Mouse (Mus musculus): Measurements from ENCODE around the gene Mdk. TPM values are rescaled to one million over a fixed set of nuclear protein-coding genes. Genes with fewer than 3 reads are reported as not detected.

Gene Mdk
- polyA plus RNA-seq, 1 experiment, result 198 TPM

DNA sequence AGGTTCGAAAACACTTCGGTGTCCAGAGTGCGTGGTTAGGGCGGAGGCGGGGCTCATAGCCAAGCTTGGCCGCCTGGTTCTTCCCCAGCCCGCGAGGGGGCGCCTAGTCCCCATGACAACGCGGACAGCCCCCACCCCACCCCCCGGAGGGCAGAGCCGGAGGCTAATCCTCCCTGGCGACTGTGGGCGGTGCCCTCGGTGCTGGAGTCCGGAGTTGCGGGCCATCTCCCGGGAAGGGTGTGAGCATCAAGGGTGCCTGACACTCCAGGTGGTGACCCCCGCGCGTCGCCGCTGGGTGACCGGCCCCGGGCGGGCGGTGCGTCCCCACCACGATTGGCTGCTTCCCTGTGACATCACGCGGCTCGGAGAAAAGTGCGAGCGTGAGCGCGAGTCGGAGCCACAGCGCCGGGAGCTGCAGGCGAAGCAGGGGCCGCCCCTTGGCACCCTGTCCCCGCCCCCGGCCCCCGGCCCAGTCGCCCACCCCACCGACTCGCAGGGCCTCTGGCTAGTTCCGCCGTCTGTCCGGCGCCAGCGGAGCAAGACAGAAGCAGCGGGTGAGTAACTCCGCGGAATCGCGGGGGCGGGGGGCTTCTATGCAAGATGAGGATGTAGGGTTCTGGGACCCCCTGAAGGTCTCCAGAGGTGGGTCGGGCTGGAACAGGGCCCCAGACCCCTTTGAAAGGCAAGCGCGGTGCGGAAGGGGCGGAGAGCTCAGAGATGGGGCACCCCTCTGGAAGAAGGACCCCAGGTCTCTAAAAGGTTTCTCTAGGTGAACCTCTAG, 10.1 kb downstream of the Mdk start:
- TF ChIP-seq POLR2A (IDR thresholded peaks at IDR 0.05; ENCODE audit: borderline replicate concordance, extremely low read depth, insufficient read depth, insufficient read length, poor library complexity, severe bottlenecking), result no peak
- TF ChIP-seq CTCF (IDR thresholded peaks at IDR 0.05; ENCODE audit: borderline replicate concordance, extremely low read depth, insufficient read depth, insufficient read length), result peak; percentile 64
- DNase-seq (ENCODE audit: low read depth), result peak; percentile 84

- peak; percentile 25 for DNase-seq (ENCODE audit: low read depth)
These were observed 10.8 kb downstream of the Mdk start for GRCm38 (mm10) chr2:91921181-91921789.

GRCm38 (mm10) chr2:91920130-91920529, 12.0 kb downstream of the Mdk start:
- TF ChIP-seq POLR2A (IDR thresholded peaks at IDR 0.05; ENCODE audit: borderline replicate concordance, extremely low read depth, insufficient read depth, insufficient read length, poor library complexity, severe bottlenecking), result no peak
- no peak for TF ChIP-seq CTCF (IDR thresholded peaks at IDR 0.05; ENCODE audit: borderline replicate concordance, extremely low read depth, insufficient read depth, insufficient read length)

More at GRCm38 (mm10) chr2:91921181-91921789, 10.8 kb downstream of the Mdk start:
- TF ChIP-seq CTCF (IDR thresholded peaks at IDR 0.05; ENCODE audit: borderline replicate concordance, extremely low read depth, insufficient read depth, insufficient read length) (no peak), POLR2A (IDR thresholded peaks at IDR 0.05; ENCODE audit: borderline replicate concordance, extremely low read depth, insufficient read depth, insufficient read length, poor library complexity, severe bottlenecking) (no peak)

GRCm38 (mm10) chr2:91917096-91917495, 15.0 kb downstream of the Mdk start:
- no peak for DNase-seq (ENCODE audit: low read depth)
- TF ChIP-seq POLR2A (IDR thresholded peaks at IDR 0.05; ENCODE audit: borderline replicate concordance, extremely low read depth, insufficient read depth, insufficient read length, poor library complexity, severe bottlenecking) (no peak), CTCF (IDR thresholded peaks at IDR 0.05; ENCODE audit: borderline replicate concordance, extremely low read depth, insufficient read depth, insufficient read length) (no peak)

More at GRCm38 (mm10) chr2:91920130-91920529, 12.0 kb downstream of the Mdk start:
- no peak for DNase-seq (ENCODE audit: low read depth)

GRCm38 (mm10) chr2:91916346-91916977, 15.6 kb downstream of the Mdk start:
- no peak for DNase-seq (ENCODE audit: low read depth)
- TF ChIP-seq POLR2A (IDR thresholded peaks at IDR 0.05; ENCODE audit: borderline replicate concordance, extremely low read depth, insufficient read depth, insufficient read length, poor library complexity, severe bottlenecking) (no peak), CTCF (IDR thresholded peaks at IDR 0.05; ENCODE audit: borderline replicate concordance, extremely low read depth, insufficient read depth, insufficient read length) (no peak)

DNA sequence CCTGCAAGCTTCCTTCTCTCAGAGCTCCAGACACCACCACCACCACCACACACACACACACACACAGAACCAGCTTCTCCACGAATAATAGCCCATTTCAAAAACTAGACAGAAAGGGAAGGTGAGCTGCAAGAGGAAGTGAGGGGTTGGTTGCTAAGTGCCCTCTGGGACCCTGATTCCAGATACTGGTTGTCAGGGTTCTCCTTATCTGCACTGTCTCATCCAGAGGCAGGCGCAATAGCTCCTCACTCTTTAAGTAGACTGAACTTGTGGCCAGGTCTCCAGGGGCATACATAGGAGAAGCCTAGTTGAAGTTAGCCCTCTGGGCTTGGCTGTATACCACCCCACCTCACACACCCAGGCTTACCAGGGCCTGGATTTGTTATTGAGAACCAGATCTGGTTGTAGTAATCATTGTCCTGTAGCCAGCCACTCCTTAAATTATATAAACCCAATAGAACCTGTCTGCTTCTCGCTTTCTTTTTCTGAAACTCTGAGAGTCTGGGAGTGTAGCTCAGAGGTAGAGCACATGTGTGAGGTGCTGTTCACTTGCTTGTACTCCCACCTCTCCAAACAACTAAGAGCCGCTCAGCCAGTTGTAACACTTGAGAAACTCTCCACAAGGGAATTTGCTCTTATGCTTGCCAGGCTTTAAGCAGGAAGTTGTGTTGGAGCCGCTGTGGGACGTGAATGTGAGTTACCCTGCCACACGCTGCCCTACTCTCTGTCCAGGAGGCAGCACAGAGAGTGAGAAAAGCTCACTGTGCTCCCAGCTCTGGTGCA, 18.6 kb downstream of the Mdk start:
- no peak for TF ChIP-seq CTCF (IDR thresholded peaks at IDR 0.05; ENCODE audit: borderline replicate concordance, extremely low read depth, insufficient read depth, insufficient read length)
- no peak for TF ChIP-seq POLR2A (IDR thresholded peaks at IDR 0.05; ENCODE audit: borderline replicate concordance, extremely low read depth, insufficient read depth, insufficient read length, poor library complexity, severe bottlenecking)

GRCm38 (mm10) chr2:91912616-91913015, 19.5 kb downstream of the Mdk start:
- TF ChIP-seq CTCF (IDR thresholded peaks at IDR 0.05; ENCODE audit: borderline replicate concordance, extremely low read depth, insufficient read depth, insufficient read length) (no peak), POLR2A (IDR thresholded peaks at IDR 0.05; ENCODE audit: borderline replicate concordance, extremely low read depth, insufficient read depth, insufficient read length, poor library complexity, severe bottlenecking) (no peak)

More for the DNA sequence above, 18.6 kb downstream of the Mdk start:
- no peak for DNase-seq (ENCODE audit: low read depth)

GRCm38 (mm10) chr2:91906141-91906540, 26.0 kb downstream of the Mdk start:
- TF ChIP-seq CTCF (IDR thresholded peaks at IDR 0.05; ENCODE audit: borderline replicate concordance, extremely low read depth, insufficient read depth, insufficient read length) (no peak), POLR2A (IDR thresholded peaks at IDR 0.05; ENCODE audit: borderline replicate concordance, extremely low read depth, insufficient read depth, insufficient read length, poor library complexity, severe bottlenecking) (no peak)
- no peak for DNase-seq (ENCODE audit: low read depth)

More at GRCm38 (mm10) chr2:91912616-91913015, 19.5 kb downstream of the Mdk start:
- no peak for DNase-seq (ENCODE audit: low read depth)

- no peak for TF ChIP-seq POLR2A (IDR thresholded peaks at IDR 0.05; ENCODE audit: borderline replicate concordance, extremely low read depth, insufficient read depth, insufficient read length, poor library complexity, severe bottlenecking)
- no peak for TF ChIP-seq CTCF (IDR thresholded peaks at IDR 0.05; ENCODE audit: borderline replicate concordance, extremely low read depth, insufficient read depth, insufficient read length)
- peak; percentile 89 for DNase-seq (ENCODE audit: low read depth)
These were observed 27.3 kb downstream of the Mdk start for GRCm38 (mm10) chr2:91904618-91905307.

DNA sequence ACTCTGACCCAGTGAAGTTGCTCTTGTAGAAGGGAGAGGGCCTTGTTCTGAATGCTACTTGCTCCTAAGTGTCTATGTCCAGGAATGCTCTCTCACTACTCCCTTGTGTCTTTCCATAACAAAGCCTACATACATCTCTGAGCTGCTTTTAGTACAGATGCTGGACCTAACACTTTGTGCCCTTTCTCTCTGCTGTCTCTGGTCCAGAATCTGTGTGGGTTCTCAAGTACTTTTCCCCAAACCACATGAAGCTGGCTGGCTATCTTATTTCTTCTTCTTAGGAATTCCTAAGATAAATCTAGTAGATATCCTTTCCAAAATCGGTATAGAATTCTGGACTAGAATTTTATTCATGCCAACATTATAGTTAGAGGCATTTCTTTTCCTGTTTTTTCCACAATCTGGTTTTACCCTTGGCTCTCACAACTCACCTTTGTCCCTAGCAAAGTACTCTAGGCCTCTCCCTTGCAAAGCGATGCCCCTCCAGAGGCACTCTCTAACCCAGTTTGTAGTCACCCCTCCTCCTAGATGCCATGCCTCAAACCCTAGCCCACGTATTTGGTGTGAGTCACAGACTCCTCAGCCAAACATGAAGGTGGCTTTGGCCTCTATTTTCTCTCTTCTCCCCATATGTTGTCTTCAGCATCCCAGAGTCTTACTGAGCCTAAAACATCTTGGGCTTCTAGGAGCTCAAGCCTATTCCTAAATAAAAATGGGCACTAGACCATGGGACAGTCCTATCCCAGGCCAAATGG, 28.7 kb downstream of the Mdk start:
- TF ChIP-seq CTCF (IDR thresholded peaks at IDR 0.05; ENCODE audit: borderline replicate concordance, extremely low read depth, insufficient read depth, insufficient read length), result no peak
- no peak for TF ChIP-seq POLR2A (IDR thresholded peaks at IDR 0.05; ENCODE audit: borderline replicate concordance, extremely low read depth, insufficient read depth, insufficient read length, poor library complexity, severe bottlenecking)

More for the DNA sequence above, 28.7 kb downstream of the Mdk start:
- no peak for DNase-seq (ENCODE audit: low read depth)
